Mouse (Mus musculus) inflammation-experienced regulatory T-cells, adult 6 months (primary cell): ENCODE measurements around the gene Olfr872. TPM values are rescaled to one million over a fixed set of nuclear protein-coding genes. Genes with fewer than 3 reads are reported as not detected.
"Not testable (repeated sequence)": the region's sequence is repeated elsewhere in the genome, so short reads cannot be mapped to it uniquely, and the experiment has no call there.

Experiments used
- ATAC-seq: one replicate; pipeline ENCODE4 v1.8.0; 2017
- polyA plus RNA-seq, 3 experiments: library from polyadenylated mRNA; unstranded; fragments of 100-300 nt; shearing (Covaris generic); gene quantifications; one replicate each; pipeline ENCODE4 v1.2.1; 2017

Olfr872 gene
- polyA plus RNA-seq: not detected

GRCm38 (mm10) chr9:20236819-20237218 is at the start of gene Olfr872:
Gene Olfr872 (plus strand): TSS chr9:20237119.
- ATAC-seq: no peak

DNA sequence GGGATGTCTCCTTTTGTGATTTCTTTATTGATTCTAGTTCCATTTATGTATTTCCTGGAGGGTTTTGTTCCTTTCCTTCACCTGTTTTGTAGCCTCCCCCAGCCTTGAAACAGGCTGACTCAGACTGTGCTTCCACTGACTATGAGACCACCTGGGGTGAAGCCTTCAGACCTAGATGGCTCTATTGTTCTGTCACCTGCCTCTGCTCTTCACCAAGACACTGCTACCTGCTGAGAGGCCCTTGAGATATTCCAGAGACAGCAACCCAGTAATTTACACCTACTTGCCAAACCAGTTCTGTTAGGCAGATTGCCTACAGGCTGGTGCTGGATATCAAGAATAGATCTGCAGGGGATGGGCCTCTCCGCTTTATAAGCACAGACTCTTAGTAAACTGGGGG is 34.8 kb upstream of the Olfr872 start:
- no peak for ATAC-seq

- ATAC-seq: not testable (repeated sequence)
Observed at GRCm38 (mm10) chr9:20203413-20203984, 33.4 kb upstream of the Olfr872 start.

DNA sequence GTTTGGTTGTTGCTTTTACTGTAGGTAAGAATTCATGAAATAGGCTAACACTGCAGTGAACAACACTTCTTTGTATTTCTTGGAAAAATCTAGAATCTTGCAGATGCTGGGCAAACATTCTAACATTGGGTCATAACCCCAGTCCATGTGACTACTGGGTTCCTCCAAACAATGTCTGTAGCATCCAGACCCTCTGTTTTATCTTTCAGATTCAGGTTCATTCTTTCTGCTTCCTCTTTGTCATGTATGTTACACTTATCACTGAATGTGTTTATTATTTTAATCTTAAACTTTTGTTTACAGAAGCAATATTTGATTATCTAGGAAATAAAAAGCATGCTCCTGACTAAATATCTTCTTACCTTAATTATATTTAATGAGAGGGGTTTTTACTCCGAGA is 26.1 kb upstream of the Olfr872 start:
- no peak for ATAC-seq

- no peak for ATAC-seq
Observed at GRCm38 (mm10) chr9:20211477-20211876, 25.4 kb upstream of the Olfr872 start.

DNA sequence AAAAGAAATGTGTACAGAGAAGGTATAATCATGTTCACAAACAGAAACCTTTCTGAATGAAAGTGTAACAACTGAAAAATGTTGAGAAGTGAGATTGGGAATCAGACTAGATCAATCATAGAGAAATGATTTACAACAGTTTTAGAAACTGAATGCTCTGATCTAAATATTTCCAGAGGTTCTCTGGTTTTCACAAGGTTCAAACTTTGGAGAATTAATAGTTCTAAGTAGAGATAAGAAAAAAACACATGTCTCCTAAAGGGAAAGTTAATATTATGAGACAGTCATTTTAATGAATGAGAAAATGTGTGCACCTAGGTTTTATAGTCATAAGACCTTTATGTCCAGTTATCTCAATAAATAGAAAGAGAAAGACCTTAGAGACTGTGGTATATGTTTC is 25.0 kb upstream of the Olfr872 start, which contains the start of gene Olfr871:
Olfr871 (plus strand) TSS at position 301 of the 400 bp plus-strand sequence.
- no peak for ATAC-seq

GRCm38 (mm10) chr9:20237378-20237777 is 459 bp downstream of the Olfr872 start:
- ATAC-seq: no peak

DNA sequence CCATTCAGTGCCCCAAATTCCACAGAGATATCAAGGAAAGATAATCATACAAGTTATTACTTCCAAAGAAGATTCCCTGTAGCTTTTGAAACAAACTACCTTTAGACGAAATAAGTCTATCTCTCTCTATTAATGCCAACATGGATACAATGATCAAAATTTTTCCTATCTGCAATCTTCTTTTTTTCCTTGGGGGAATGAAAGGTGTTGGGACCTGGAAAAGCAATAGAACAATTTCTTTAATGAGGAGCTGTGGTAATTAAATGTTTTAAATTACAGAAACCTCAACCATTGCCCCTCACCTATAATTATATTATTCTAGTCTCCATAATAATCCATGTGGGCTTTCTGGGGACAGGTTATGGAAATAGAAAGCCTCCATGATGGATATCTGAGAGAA is 45.1 kb downstream of the Olfr872 start, which contains the start of gene Olfr39:
Olfr39 (plus strand) TSS at position 301 of the 400 bp plus-strand sequence.
- ATAC-seq: no peak

DNA sequence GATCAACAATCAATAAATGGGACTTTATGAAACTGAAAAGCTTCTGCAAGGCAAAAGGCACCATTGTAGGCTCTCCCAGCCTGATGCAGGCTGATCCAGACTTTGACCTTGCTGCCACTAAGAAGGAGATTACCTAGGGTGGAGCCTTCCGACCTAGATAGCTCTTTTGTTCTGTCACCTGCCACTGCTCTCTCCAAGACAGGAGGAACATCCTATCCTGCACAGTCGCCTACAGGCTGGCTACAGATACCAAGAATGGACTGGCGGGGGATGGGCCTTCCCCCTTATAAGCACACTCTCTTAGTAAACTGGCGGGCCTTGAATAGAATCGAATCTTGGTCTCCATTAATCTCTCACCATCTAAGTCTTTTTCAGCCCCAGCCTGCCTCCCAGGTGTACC is 58.6 kb downstream of the Olfr872 start:
- ATAC-seq: not testable (repeated sequence)

GRCm38 (mm10) chr9:20298232-20298631 is 61.3 kb downstream of the Olfr872 start, which contains the start of gene Olfr873:
Gene Olfr873 (plus strand): TSS chr9:20298532.
- ATAC-seq: no peak

Other genes starting within 250 kb of the Olfr872 start
- not detected for gene Olfr866, start 209.1 kb upstream of the Olfr872 start, polyA plus RNA-seq
- not detected for gene Olfr867, start 179.6 kb upstream of the Olfr872 start, polyA plus RNA-seq
- not detected for gene Olfr868, start 138.5 kb upstream of the Olfr872 start, polyA plus RNA-seq
- not detected for gene Olfr869, start 108.1 kb upstream of the Olfr872 start, polyA plus RNA-seq
- not detected for gene Olfr870, start 63.1 kb upstream of the Olfr872 start, polyA plus RNA-seq
- gene Olfr871, start 24.9 kb upstream of the Olfr872 start, polyA plus RNA-seq: not detected
- gene Olfr39, start 45.2 kb downstream of the Olfr872 start, polyA plus RNA-seq: not detected
- not detected for gene Olfr873, start 61.4 kb downstream of the Olfr872 start, polyA plus RNA-seq
- not detected for gene Olfr18, start 99.0 kb downstream of the Olfr872 start, polyA plus RNA-seq
- 10 to 100 TPM; 33.3 to 39.9 (median 36.6) TPM for gene Zfp560, start 148.1 kb downstream of the Olfr872 start, polyA plus RNA-seq
- gene Zfp26, start 223.0 kb downstream of the Olfr872 start, polyA plus RNA-seq: 10 to 100 TPM; 18.3 to 24.2 (median 21.8) TPM